Mouse (Mus musculus): ENCODE results near the gene Gm26920.

The Gm26920 gene

DNA sequence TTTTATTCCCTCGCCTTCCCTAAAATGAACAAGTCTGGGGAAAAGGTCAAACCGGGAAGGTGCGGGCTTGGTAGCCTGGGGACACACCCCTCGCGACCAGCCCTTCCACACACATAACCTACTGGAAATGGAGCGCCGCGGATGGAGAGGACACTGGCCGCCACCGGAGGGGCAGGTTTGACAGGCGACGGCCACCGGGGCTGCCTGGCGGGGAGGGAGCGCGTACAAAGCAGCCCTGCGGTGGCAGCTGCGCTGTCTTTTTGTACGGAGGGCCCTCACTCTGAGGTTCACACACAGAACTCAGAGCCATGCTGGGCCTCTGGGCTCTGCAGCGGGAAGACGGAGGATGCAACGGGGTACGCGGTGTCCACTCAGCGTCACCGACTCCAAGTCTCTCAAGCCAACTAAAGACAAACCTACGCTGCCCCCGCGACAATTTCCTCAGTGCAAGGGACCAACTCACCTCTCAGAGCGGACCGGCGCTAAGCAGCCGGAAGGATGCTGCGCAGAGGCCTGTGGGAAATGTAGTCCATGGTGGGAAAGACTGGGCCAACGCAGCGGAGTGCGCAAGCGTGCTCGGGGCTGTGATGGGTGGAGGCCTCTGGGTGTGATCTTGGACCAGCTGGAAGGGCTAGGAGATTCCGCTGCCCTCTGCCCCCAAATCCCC, 39.2 kb downstream of the Gm26920 start, which contains the start of gene Zfp14:
Zfp14 (minus strand) TSS at position 499 of the 667 bp plus-strand sequence.
- peak; percentile 99 for DNase-seq

DNA sequence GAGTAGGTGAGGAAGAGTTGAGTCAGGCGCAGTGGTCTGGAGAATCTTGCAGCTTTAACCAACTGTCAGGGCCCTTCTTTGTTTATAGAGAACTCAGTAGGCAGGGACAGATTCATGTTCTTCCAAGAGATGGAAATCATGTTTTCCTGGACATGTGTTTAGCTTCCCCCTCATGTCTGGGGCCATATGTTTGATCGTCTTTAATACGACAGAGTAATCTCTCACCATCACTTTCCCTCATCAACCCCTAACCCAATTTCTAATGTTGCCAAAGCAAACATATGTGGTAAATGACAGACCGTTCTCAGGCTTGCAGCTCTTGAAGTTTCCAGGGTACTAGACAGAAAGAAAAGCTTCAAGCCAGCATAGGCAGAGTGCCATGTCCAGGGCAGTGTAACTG, 42.1 kb downstream of the Gm26920 start:
- DNase-seq, result no peak

DNA sequence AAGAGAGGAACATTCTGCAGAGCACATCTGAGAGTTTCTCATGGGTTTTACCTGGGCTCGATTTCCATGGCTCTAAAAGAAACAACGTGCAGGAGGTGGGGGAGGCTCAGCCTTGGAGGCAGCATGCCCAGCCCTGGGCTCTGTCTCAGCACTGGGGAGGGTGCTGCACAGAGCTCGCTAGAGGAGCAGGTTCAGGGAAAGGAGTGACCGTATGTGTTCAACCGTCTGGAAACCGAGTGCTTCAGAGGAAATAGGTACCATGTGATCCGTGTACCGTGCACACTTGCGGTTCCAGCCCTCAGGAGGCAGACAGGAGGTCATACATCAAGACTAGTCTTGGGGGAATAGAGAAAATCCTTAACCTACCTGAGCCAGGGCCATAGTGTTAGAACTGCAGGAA, 45.9 kb downstream of the Gm26920 start:
- no peak for DNase-seq

DNA sequence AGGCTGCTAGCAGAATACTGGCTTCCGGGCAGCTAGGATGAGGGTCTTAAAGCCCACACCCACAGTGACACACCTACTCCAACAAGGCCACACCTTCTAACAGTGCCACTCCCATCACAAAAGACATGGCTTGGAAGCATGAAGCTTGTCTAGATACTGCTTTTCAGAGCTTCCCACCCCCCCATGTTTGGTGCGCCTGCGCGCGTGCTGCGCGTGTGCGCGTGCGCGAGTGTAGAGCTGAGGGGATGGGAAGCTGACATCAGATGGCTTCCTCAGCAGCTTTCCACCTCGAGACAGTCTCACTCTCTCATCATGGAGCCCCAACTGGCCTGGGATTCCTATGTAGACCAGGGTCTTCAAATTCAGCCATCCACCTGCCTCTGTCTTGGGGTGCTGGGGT, 55.9 kb downstream of the Gm26920 start:
- DNase-seq, result no peak

DNA sequence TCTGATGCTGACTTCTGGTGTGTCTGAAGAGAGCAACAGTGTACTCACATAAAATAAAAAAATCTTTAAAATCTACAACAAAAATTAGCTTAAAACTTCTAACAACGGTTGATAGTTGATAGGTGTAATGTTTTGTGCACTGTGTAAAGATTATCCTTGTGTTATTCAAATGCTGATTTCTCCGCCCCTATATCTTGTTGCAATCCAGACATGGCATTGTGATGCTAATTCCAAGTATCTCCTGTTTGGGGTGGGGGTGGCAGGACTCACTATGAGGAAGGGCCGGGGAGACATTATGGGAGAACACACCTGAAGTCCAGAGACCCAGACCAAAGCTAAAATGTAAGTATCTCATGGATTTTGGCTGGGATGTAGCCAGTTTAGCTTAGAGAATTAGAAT, 58.8 kb downstream of the Gm26920 start:
- DNase-seq, result no peak

DNA sequence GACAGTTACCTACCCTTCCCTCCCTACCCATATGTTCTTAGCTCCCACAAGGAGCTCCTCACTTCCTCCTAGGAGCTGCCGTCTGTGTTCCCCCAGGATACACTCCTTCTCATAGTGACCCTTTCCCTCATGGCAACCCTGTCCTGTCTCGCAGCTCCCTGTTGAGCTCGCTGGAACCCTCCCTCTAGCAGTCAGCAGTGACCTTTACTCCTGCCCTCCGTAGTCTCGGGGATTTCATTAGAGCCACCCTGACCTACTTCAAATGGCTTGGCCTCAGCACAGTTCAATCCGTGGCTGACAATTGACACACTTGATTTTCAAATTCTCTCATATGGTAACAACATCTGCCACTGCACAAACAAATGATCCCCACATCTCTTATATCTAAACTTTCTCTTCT, 59.5 kb downstream of the Gm26920 start:
- no peak for DNase-seq

DNA sequence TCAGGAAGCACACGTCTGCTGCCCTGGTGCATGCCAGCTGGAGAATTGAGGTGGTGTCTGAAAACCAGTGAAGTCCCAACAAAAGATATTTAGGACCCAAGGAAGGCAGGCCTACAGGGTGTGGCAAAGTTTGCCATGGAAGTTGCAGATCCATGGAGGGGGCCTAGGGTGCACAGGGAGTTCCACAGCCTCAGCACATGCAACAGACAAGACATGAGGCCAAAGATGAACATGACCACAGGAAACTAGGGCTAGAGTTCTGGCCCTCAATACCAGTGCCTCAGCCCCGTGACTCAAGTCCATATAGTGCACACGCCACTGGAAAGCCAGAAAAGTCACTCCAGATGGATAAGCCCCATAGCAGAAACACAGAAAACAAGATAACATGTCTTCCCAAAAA, 61.6 kb downstream of the Gm26920 start:
- DNase-seq, result no peak

DNA sequence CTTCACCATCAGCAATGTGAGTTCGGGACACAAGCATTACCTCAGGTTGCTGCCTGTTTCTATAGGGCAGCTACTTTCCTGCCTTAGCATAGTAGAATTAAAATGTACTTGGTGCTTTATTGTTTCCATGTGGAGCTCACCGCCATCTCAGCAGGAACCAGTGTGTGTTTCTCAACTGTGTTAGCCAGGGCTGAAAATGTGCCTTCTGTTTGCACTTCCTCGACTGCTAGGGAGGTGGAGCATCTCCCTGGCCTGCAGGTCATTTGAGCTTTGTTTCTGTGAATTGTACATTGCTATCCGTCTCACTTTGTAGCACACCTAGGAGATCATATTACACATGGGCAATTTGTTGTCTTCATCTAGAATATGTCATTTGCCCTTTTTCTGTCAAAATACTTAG, 62.9 kb downstream of the Gm26920 start:
- DNase-seq, result no peak

DNA sequence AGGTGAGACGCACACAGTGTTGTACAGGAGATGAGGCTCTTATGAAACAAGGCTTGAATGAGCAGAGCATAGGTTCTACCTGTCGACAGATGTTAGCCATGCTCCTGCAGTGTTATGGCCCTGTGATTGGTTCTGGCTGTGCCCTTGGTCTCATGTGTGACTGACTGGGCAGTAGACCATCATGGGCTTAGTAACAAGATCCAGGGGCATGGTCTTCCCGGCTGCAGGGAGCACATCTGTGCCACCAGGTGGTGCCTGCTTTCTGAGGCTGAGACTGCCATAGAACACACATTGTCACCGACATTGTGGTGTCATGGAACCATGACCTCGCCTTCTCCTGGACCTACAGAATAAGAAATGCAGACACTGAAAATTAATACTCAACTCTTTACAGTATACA, 64.9 kb downstream of the Gm26920 start:
- peak; percentile 74 for DNase-seq

DNA sequence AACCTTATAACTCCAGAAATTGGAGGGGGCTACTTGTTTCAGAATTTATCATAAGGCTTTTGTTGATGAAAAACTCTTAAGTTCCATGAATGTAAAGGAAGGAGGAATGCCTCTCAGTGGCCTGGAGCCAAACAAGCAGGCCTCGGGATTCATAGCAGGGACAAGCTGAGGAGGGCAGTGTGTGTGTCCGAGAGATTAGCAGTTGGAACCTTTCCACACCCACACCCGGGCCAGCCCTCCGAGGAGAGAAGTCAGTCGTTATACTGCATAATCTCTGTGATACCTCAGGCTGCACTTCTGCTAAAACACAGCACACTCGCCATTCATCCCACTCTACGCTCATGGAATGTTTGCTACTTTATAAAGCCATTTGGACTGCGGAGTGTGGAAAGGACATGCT, 66.4 kb downstream of the Gm26920 start:
- DNase-seq, result no peak

DNA sequence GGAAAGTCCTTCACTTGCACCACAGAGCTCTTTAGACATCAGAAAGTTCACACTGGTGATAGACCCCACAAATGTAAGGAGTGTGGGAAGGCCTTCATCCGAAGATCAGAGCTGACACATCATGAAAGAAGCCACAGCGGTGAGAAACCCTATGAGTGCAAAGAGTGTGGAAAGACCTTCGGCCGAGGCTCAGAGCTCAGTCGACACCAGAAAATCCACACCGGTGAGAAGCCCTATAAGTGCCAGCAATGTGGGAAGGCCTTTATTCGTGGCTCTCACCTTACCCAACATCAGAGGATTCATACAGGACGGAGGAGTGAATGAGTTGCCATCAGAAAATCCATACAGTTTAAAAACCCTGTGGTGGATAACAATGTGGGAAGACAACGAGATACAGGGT, 66.9 kb downstream of the Gm26920 start:
- peak; percentile 65 for DNase-seq

DNA sequence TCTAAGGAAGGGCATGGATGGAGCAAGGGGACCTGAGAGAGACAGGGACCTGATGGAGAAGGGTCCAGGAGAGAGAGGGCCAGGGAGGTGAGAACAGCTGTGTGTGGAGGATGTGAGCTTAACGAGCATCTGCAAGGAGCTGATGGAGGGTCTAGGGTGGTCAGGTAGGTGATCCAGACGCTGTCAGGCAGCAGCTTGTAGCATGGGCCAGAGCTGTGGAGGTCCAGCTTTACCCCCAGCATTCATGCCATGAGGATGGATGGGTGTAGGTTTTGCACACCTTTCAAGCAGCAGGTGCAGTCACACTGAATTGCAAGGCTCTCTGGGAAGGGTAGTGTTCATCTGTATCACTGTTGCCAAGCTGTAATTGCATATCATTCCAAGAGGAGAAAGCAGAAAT, 70.7 kb downstream of the Gm26920 start:
- DNase-seq, result peak; percentile 77

DNA sequence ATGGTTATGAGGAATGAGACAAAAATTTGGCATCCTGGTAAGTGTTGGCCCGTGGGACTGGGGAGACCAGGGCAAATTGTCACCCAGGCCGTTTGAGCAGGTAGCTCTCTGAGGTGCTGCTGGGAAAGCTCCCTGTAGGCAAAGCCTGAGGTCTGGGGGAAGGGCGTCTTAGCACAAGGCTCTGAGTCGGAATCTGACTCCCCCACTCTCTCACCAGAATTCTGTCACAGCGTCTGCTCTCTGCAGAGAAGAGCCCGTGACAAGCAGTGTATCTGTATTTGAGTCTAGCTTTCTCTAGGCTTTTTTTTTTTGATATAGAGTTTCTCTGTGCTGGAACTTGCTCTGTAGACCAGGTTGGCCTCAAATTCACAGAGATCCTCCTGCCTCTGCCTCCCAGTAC, 73.0 kb downstream of the Gm26920 start:
- DNase-seq, result peak; percentile 64

DNA sequence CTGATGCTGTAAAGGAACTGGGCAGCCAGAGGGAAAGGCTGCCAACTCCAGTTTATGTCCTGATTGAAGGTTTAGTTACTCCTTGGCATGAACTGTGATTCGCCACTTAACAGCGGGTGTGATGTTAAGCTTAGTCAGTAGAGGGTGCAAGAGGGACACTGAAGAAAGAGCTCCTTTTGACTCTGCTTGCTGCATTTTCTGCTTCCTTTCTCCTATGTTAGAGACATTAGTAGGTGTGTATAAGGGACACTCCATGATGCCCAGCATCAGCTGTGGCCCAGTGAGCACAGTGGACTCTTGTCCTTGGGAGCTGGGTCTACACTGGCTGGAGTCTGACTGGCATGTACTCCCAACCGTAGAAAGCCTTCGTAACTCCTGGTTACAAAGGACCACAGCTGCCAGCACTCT, 77.2 kb downstream of the Gm26920 start:
- DNase-seq, result peak; percentile 83

DNA sequence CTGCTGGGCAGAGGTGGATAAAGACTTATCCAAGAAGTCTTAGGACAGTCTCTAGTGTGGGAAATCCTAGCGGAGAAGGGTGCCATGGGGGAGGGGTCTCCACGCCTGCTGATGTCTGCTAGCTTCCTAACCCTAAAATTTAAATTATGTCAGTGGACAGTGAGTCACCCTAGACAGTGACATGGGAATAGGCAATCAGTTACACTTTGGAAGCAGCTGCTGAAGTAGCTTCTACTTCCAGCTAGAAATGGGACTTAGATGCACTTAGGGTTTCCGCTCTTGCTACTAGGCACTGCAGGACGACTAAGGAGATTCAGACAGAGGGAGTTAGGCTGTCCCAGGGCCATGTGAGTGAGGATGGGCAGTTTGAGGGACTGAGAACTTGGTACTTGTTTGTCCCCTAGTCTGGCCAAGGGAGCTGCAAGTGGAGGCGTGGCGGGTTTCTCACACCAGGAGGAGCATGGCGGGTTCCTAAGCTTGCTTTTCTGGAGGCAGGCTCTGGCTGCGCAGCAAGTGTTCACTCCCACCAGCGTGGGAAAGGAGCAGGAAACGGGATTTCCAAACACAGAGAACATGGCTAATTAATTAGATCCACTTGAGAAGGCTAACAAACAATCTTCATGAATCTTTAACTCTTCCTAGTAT, 79.5 kb downstream of the Gm26920 start:
- DNase-seq, result peak; percentile 85

DNA sequence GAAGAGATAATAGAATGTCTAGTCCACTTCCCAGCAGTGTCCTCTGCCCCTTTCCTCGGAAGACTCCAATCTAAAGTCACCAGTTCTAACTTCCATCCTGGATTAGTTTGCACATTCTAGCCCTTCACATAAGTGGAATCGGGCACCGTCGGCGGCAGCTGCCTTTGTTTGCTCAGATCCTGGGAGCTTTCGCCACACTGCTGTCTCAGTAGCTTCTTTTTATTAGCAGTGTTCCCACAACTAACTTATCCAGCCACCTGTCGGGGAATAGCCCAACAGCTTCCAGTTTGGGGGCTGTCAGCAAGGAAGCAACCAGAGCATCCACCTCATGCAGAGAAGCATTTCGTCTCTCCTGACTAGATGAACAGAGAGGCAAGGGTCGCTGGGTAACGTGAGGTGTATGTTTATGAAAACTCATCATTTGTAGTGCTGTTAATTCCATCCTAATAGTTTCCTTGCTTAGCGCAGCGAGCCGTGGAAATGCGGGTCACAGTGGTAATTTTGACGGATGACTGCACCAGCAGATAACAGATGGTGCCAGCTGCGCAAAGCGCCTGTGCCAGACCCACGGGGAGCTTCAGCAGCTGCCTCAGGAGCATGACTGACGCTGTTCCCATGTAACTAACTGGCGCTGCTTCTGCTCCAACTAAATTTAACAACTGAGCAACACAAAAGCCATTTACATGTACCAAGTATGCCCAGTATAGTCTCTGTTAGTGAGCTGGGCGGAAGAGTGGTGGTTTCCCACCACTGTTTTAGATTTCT, 80.7 kb downstream of the Gm26920 start:
- DNase-seq, result peak; percentile 94

DNA sequence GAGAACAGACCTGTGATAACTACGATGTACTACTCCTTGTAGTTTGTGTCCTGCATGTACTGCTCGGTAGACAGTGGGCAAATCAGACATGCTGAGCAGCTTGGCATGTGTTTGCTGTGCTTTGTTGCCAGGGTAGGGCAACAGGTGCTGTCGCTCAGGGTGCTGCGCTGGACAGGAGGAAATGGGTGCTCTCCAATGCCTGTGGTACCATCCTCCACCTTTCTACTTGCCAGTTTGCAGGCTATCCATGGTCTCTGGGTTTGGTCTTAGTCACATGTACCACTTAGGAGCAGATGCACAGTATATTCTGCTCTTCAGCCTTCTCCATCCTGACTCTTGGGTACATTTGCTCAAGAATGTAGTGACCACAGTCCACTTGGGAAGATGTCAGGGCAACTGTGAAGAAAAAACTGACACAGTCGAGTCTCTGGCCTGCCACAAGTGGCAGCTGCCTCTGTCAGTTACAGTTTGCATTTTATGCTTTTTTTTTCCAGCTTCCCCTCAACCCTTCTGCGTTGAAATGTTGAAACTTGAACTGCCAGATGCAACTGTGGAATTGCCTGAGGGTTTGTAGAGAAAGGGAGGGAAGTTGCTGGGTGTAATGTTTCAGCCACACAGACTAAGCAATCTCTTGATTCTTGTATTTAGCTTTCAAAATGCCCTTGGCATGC, 82.1 kb downstream of the Gm26920 start:
- DNase-seq, result peak; percentile 74

DNA sequence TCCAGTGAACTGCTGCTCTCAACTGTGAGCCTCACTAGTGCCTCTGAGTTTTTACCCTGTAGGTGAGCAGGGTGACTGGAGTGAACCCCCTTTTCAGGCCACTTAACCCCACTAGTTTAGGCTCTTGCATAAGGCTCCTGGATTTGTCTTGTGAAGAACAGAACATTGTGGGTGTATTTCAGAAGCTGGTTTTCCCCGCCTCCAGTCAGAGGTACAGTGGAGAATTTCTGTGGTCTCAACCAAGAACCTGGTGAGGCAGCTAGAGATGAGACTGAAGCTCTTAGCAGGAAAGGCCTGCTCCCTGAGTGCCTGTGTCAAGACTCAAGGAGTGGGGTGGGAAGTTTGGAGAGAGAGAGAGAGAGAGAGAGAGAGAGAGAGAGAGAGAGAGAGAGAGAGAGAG, 82.6 kb downstream of the Gm26920 start:
- peak; percentile 57 for DNase-seq
